Mouse (Mus musculus) B cell, adult 2 months (primary cell): ENCODE measurements around the gene Szrd1.
"Not testable (repeated sequence)": the region's sequence is repeated elsewhere in the genome, so short reads cannot be mapped to it uniquely, and the experiment has no call there.

Experiments
- DNase-seq, 2 experiments: peaks; one replicate each; pipeline ENCODE4 v3.0.0; 2022

Gene Szrd1

DNA sequence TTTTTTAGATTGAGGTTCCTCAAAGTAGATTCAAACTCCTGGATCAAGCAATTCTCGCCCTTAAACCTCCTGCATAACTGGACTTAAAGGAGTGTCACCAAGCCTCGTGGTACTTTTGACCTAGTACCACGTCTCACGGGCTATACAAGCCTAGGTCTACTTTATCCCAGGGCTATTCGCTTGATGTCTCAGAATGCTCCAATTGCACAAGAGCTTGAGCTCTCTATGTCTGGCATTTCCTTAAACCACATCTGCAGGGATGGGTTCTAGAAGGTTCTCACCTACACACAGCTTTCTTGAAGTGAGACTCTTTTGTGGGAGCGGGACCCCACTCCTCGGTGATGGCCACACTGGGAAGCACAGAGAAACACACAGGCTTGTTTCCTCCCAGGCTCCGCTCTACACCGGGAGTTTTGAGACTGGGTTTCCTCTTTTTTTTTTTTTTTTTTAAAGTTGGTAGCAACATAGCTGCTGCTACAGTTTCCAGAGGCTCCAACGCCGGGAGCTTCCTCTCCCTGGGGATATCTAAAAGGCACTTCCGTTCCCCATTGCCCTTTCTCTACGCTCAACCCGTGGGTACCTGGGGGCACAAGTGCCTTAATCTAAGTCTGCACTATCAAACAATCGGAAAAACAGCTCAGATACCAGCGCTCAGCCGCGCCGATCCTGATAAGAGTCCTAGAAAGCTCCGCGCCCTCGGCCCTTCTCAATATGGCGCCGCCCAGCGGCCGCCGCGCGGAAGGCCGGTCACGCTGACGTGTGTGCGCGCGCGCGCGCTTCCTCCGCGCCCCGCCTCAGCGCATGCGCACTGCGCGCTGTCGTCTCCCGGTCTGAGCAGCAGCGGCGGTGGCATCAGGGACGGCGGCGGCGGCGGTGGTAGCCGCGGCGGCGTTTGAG is 7.8 kb upstream of the Szrd1 start, which contains the start of gene Fbxo42:
Gene Fbxo42, plus strand, starts transcription at position 802 of the 897 bp plus-strand sequence.
- peak; percentile 95 to 98 for DNase-seq

DNA sequence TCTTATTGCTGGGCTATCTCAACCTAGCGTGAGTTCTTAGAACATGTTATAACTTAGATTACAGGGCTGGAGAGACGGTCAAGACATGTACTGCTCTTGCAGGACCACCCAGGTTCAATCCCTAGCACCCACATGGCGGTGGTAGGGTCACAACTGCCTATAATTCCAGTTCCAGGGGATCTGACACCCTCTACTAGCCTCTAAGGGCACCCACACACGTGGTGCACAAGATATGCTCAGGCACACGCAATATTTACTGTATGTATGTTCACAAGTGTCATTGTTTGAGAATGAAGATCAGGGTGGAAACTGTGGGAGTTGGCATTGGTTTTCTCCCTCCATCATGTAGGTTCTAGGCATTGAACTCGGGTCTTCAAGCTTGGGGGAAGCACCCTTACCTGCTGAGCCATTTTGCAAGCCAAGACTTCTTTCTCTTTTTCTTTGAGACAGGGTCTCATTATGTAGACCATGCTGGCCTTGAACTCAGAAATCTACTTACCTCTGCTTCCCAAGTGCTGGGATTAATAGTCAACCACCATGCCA is 7.0 kb upstream of the Szrd1 start:
- no peak for DNase-seq

DNA sequence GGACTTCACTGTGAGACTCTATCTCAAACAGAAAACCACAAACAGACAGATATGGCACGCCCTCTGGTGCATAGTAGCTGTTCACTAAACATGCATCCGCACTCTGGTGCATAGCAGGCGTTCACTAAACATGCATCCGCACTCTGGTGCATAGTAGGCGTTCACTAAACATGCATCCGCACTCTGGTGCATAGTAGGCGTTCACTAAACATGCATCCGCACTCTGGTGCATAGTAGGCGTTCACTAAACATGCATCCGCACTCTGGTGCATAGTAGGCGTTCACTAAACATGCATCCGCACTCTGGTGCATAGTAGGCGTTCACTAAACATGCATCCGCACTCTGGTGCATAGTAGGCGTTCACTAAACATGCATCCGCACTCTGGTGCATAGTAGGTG is 5.5 kb upstream of the Szrd1 start:
- DNase-seq = not testable (repeated sequence)

DNA sequence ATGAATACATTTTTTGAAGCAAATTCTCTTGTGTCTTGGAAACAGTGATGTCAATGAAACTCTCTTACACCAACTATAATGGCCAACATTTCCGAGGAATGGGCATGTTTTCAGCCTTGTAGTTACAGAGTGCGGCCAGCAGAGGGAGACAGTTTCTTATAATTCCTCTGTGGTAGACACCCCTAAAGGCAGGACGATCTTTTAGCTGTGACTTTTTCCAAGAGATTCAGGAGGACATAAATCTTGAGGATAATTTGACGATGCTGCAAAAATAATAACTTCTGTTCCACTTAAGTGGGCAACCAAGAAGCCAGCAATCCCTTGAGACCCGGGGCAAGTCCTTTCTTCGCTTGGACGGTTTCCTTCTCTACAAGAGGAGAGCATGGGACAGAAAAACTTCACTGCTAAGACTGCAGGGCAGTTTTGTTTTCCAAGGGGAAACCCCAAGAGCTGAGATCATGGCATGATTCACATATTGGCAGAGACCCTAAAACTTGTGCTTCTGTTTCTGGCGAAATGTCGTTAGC is 2.8 kb upstream of the Szrd1 start:
- DNase-seq = peak; percentile 82

DNA sequence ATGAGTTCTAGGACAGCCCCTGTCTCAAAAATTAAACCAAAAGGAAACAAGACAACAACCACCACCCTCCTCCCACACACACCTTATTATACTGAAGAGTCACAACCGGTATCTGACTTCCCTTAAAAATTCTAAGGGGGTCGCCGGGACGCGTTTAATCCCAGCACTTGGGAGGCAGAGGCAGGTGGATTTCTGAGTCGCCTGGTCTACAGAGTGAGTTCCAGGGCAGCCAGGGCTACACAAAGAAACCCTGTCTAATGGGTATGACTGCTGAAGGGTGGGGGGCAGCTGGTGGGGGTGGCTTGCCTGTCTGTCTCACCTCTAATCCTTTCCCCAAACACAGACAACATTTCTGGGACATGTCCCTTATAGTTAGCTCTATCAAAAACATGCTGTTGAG is 1.4 kb upstream of the Szrd1 start:
- DNase-seq = no peak

DNA sequence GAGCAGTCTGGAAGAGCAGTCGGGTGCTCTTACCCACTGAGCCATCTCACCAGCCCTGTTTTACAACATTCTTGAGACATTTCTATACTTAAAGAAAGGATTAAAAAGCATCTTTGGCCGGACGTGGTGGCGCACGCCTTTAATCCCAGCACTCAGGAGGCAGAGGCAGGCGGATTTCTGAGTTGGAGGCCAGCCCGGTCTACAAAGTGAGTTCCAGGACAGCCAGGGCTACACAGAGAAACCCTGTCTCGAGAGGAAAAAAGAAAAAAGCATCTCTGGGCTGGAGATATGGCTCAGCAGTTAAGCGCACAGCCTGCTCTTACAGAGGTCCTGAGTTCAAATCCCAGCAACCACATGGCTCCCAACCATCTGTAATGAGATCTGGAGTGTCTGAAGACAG is 779 bp upstream of the Szrd1 start:
- not testable (repeated sequence) for DNase-seq

DNA sequence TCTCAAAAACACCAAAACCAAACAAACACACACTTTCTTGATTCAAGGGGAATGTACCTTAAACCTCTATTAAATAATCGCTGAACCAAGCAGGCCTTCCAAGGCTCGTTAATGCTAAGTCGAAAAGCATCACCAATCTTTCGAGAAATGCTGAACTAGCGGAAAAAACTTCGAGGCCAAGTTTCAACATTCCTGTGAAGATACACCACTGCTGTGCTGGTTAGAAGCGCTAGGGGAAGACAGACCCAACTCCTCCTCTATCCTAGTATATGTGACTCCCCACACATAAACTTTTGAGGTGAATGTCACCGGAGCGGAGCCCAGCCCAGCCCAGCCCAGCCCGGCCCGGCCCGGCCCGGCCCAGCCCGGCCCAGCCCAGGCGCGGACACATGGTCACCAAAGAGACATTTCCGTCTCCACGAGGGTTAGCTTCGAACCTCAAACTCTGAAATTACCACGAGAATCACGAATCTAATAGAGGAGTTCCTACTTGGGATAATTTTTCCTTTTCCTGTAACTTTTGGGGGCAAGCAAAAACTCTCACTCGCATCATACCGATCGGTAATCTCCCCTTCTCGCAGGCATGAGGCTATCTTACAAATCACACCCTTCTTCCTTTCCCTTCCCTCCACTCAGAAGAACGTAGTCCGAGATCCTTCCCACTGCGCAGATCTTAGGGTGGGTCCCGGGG is 1.0 kb downstream of the Szrd1 start:
- peak in 1 of 2 experiments; percentile 31 for DNase-seq

DNA sequence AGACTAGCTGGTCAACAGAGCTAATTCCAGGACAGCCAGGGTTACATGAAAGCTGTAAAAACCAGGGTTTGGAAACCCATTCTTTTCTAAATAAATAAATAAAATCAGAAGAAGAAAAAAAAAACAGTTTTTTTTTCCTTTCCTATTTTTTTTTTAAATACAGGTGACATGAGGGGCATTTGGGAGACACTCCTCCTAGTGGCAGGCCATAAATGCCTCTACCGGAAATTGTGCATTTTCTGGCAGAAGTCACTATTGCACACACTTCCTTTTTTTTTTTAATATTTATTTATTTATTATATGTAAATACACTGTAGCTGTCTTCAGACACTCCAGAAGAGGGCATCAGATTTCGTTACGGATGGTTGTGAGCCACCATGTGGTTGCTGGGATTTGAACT is 1.8 kb downstream of the Szrd1 start:
- peak; percentile 53 to 64 for DNase-seq

DNA sequence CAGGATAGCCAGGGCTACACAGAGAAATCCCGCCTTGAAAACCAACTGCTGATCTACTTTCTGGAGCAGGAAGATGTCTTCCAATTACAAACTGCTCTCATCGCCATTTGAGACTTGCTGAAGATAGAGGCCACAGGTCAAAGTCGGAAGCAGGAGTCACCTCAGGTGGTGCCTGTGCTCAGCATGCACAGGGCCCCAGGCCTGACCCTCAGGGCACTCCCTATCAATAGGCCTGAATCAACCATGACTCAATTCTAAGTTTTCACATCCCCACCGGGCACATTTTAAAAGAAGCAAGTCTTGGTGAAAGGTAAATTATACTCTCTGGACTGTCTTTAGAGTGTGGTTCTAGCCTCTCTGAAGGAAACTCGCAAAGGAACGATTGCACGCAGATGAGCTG is 3.4 kb downstream of the Szrd1 start:
- no peak for DNase-seq

DNA sequence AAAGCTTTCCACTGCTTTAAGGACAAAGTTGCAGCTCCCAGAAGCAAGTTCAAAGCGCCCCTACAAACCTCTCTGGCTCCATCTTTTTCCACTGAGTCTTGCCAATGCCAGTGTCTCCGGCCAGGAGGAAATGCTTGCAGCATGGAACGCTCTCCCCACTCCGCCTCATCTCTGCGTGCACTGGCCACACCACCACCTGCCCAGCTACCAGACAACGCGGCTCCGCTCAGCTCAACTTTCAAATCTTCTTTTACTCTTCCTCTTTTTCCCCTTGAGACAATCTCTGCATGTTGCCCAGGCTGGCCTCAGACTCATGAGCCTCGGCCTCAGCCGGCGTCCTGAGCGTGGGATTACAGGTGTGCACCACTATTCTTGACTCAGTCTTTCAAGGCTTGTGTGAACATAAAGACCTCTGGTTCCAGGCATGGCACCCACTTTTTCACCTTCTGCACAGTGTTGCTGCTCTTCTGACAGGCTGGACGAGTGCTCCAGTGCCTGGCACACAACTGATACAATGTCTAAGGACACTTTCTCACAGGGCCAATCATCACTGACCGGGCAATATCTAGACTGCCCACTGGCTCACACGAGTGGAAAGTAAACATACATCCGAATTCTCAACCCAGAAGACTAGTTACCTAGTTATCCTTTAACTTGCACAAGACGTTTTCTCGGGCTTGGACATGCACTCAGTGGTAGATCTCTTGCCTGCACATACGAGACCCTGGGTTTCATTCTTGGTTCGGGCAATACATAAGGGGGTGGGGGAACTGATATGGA is 4.6 kb downstream of the Szrd1 start:
- DNase-seq = peak; percentile 60 to 61

DNA sequence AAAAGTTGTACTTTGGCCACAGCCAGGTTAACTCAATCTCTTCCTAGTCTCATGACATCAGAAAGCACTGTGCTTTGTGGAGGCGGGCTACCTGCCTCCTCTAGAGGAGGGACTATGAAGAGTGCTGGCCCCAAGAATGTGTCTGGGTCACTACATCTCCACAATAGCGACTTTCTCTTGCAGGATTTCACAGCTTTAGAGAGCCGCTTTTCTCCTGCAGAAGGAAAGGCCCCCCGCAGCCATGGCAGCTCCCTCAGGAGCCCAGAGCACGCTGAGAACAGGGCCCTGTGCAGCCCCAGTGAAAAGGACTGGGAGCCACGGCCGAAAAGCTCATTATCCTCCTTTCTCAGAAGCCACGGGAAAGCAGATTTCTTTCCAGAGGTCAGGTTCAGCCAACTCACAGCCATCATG is 5.5 kb downstream of the Szrd1 start:
- DNase-seq = no peak

DNA sequence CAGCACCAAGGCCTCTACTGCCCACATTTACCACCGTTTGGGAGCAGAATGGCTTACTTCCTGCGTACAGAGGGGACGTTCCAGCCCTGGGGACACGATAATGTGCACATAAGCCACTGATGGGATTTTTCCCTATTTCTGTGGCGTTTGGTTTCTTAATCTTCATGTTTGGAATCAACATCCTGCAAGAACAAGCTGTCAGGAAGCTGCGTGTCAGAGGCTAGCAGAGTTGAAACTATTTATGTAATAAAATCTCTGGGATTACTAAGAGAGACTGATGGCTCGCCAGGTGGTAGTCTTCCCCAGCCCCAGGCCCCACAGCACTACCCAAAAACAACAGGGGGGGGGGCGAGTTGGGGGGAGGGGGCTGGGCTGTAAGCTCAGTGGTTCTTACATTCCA is 6.3 kb downstream of the Szrd1 start:
- no peak for DNase-seq

DNA sequence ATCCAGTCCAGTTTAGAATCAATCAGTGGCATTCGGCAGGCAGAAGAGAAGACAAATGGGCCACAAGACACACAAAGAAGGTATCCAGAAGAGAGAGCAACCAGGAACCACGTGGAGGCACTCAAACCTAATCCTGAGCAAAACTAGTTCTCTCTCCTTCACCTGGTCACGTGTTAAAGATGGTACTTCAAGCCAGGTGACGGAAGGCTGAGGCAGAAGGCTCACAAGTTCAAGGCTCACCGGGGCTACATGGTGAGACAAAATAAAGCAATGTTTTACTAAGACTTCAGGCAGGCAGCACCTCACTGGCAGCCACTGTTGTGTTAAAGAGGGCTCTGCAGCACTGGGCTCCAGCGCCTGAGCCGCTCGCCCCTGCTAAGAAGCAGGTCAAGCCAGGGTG is 7.4 kb downstream of the Szrd1 start:
- no peak for DNase-seq

DNA sequence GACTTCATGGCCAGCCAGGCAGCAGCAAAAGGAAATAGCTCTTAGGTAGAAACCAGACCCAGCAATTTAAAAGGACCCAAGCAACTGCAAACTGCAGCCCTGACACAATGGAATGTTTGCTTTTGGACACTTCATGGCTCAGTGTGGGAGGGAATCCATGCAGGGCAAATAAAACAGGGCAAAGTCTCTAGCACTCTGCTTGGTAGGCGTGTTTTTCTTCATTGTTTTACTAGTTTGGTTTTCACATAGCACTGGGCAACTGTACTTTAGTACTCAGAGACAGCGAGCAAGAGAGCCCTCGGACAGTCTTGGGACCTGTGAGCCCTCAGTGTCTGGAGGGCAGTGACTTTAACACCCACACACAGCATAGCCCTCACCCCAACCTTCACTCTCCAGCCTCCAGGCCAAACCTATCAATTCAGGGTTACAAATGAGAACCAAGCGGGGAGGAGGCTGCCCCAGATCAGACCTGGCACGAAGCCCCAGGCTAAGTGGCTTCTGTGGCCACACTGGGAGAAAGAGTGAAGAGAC is 8.0 kb downstream of the Szrd1 start:
- DNase-seq = no peak

DNA sequence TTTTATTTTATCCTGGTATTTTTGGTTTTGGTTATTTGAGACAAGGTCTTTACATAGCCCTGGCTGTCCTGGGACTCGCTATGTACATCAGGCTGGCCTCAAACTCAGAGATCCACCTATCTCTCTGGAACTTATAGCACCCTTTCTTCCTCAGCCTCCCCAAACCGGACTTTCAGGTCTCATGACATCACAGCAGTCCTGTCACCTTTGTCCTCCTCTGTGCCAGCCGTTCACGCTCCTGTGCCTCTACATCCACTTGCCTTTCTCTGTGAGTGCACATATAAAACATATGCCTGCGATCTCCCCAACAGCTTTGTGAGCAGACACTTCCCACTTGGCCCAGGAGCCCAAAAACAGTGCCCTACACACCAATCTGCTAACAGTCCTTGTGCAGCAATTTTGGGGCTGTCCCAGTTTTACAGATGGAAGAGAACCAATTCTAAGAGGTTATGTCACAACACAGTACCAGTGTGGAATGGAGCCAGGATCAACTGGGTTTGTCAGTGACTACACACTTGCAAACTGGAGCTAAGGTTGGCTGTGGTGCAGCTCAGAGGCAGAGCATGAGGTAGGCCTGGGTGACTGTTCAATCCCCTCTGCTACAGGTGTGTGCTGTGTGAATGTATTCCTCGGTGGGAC is 8.8 kb downstream of the Szrd1 start:
- DNase-seq = no peak

DNA sequence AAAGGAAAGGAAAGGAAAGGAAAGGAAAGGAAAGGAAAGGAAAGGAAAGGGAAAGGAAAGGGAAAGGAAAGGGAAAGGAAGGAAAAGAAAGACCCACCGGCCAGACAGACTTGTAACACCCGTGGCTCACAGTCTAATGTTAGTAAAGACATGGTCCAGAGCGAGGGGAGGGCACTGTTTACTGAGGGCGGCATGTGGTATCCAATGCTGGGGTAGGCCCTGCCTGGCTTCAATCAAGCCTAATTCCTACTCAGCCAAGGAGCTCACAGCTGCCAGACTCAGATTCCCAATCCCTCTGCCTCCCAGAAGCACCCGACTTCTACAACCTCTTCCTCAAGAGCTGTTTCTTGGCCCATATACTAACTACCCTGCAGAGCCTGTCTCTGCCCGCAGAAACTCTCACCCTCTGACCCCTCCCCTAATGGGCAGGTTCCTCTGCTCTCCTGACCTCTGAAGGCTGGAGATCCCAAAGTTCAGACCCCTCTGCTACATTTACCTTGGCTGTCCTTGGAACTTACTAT is 10.3 kb downstream of the Szrd1 start:
- DNase-seq = no peak

DNA sequence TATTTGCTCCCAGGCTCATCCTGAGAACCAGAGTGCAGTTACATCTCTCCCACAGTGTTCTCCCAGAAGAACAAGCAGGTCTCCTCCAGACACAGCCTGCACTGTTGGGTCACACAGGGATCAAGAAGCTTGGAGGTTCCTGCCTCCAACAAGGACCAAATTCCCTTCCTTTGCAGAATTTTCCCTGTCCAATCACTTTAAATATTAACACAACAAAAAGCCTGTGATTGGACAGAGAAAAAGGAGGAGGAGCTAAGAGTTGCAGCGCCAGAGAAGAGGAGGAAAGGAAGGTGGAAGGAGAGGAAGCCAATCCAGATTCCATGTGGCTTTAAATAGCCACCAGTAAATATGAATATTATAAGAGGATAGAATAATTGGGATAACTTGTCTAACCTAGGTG is 16.5 kb downstream of the Szrd1 start:
- DNase-seq = no peak

DNA sequence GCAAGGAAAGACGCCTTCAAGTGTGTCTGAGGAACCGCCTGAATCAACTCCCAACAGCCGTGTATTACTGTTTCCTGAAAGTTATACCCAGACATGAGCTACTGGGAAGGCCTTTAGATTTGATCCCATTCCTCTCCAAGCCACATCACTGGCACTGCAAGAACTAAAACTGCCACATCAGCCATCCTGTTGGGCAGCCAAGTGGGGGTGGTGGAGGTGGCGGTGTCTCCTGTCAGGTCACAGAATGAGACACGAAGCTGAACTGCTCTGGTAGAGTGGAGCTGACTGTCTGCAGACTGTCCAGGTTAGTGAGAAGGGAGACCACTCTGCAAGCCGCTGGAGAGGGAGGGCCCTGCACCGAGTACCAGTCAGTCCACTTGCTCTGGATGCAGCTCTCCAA is 16.9 kb downstream of the Szrd1 start:
- DNase-seq = no peak

DNA sequence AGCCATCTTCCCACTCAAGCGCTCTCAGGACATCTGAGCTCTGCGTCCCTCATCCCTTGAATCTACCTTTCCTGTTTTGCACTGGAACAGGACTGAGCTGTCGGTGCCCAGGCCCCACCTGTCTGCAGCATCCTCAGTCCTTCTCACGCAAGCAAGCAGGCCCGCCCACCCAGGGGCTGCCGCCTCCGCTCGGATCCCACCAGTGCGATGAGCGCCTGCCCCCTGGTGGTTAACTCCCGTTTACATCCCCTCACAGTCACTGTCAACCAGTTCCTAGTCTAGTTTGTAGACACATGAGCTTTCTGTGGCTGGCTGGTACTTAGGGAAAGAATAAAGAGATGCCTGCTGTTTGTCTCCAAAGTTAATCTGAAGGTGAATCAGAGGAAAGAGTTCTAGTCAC is 18.9 kb downstream of the Szrd1 start:
- peak; percentile 56 to 62 for DNase-seq

DNA sequence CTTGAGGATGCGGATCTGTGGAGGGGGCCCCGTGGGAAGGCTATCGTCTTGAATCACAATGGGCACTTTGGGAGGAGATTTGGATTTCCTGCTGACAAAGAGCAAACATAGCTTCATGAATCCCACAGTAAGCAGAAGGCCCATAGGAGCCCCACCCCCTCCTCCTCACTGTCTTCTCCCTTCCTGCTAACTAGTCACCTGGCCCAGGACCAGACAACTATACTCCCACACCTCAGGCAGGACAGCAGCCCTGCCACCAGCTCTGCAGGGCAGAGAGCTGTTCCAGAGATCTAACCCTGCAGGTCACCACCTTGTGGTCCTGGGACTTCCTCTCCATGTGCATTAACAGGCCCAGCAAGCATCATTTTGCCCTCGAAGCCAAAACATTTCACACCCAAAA is 20.9 kb downstream of the Szrd1 start:
- no peak for DNase-seq

DNA sequence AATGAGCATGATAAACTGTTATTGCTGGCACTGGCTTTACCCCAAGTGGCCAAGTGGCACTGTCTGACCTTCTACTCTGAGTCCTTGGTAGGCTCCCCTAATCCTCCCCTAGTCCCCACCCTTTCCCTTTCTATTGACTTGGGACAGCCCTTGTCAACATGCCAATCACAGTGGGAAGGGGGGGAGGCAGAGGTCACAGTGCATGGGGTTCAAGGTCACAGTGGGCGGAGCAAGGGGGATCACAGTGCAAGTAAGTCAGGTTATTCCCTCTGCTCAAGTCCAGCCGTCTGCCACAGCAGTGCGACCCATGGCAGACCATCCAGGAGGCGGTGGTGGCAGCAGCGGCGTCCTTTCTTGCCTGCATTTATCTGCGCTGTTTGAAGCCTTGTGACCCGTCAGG is 24.2 kb downstream of the Szrd1 start:
- DNase-seq = no peak

DNA sequence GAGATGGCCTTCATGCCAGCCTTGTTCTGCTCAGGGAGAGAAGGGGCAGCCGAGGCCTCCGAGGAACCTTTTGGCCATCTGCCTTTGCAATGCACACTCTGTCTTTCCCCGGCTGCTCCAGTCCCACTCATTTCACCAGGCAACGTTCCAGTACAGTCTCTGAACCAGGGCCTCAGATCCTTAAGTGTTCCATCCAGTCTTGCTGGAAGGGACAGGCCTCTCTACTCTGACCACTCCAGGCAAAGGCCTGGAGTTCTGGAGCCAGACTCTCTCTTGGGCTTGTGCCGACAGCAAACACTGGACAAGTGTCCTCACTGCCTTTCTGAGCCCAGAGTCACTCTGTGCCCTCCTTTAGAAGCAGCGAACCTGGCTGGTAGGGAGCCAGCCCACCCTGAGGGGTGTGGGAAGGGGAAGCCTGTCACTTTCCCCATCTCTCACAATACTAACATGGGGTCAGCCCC is 25.0 kb downstream of the Szrd1 start:
- no peak for DNase-seq
